Mouse (Mus musculus): ENCODE results near the gene Hpn.
A peak's percentile ranks its signal among the peaks of the same experiment; 100 is the strongest.

Gene Hpn

DNA sequence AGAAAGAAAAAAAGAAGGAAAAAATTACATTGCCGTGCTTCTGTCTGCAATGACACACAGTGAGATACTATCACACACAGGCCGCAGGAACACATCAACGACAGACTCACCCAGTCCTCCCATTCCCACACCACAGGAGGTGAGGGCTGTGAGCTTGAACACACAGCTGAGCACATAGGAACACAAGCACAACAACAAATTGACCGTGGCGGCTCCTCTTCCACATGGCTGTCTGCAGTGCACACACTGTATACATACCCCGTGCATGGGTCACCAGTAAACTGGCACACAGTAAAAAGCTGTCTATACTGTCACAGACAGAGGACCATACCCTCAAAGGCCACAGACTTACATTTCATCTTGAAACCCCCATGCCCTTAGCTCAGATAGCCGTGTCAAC lies 58.6 kb downstream of the Hpn start:
- no peak for DNase-seq (ENCODE audit: inconsistent age in 2 of 2, low spot score in 1 of 2)

DNA sequence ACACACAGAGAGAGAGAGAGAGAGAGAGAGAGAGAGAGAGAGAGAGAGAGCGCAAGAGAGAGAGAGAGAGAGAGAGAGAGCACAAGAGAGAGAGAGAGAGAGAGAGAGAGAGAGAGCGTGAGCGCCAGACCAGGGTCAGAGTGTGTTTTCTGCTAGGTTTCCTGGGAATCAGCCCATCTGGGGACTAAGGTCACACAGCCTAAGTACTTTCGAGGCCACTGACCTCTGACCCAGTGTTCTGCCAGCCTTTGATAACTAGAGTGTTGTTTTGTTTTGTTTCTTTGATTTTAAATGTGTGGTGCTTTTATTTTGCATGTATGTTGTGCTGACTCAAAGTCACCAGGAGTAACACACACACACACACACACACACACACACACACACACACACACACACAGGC lies 59.2 kb downstream of the Hpn start:
- peak in 1 of 2 experiments; percentile 76 for DNase-seq (ENCODE audit: inconsistent age in 2 of 2, low spot score in 1 of 2)

DNA sequence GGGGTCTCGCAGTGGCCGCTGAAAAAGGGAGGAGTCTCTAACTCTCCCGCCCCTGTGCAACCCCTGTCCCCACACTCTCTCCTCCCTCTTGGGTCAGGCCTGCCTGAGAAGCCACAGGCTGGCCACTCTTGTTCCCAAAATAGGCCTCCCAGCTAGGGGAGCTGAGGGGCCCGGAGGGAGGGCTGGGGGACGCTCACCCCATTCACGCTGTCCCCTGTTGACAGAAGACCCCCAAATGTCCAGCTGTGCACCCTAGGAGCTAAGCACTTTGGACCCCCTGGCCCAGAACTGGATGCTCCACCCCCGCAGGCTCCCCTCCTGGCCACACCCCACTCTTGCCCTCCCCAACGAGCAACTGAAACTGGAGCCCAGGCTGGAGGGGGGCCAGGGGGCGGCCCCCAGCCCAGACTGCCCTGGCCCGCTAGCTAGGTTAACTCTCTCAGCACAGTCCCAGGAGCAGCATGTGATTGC lies 59.7 kb downstream of the Hpn start:
- peak; percentile 82 to 89 for DNase-seq (ENCODE audit: inconsistent age in 2 of 2, low spot score in 1 of 2)

DNA sequence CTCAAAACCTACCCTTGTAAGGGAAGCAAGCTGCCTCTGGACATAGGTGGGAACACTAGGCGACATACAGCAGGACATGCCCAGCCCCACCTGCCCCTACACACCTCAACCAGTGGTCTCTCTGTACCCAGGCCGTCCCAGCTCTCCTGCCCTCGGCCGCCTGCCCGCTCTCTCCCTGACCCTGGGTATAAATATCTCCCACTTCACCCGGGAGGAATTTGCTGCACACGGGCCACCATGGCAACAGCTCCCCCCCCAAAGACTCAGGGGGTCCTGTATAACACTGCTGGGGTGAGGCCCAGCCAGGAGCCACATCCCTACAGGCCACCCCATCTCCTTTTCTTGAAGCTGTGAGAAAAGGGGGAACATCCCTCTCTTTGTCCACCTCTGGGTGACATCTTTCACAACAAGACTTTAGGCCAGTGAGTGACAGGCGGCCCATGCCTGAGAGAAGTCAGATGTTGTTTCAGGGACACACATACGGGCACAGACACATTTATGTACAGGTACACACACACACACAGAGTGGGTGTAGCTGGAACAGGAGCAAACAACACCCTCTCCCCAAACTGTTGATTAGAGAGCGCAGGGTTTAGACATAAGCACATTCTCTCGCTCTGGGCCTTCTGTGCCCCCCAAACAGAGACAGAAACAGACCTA lies 60.3 kb downstream of the Hpn start:
- DNase-seq (ENCODE audit: inconsistent age in 2 of 2, low spot score in 1 of 2): peak; percentile 57 to 76

DNA sequence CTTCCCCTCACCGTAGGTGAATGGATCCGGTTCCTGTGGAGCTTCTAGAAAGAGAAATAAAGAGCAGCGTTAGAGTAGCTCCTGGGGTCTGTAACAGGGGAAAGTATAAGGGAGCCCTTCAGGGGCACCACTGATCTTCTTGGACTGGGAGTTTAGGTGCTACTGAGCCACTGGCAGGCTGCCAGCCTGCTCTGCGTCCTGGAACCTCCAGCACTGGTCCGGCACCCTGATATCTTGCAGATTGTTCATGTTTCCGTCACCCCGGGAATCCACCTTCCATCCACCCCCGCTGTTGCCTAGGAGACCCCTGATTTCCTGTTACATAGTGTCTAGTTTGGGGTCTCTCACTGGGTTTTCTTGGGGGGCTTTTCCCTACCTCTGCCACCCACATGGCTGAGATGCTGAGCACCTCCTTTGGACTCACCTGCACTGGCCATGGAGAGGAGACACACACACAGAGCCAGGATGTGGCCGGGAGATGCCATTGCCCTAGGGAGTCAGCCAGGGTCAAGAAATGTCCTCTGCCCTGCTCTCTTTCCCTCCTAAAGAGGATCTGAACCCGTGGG lies 61.1 kb downstream of the Hpn start:
- DNase-seq (ENCODE audit: inconsistent age in 2 of 2, low spot score in 1 of 2): peak in 1 of 2 experiments; percentile 64

- no peak for DNase-seq (ENCODE audit: inconsistent age in 2 of 2, low spot score in 1 of 2)
These were observed 62.3 kb downstream of the Hpn start for GRCm38 (mm10) chr7:31052636-31053434.

DNA sequence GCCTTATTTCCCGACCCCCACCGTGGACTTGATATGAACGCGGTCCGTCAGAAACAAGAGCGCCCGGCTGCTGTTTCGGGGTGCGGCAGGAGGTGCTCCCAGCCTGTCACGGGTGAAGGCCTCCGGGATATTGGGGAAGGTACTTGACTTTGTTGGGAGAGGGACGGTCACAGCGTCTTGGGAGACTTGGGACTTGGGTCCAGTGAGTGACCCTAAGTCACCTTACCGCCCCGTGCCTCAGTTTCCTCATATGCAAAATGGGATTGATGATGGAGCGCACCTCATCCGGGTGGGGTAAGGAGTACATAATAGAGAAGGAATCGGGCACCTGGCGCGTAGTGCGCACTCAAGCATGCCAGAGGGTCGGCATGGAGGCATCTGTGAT lies 62.8 kb downstream of the Hpn start:
- DNase-seq (ENCODE audit: inconsistent age in 2 of 2, low spot score in 1 of 2): no peak

GRCm38 (mm10) chr7:31051321-31052021 lies 63.6 kb downstream of the Hpn start, which contains the start of gene Fxyd7:
TSS of gene Fxyd7 (minus strand) at chr7:31051467.
- DNase-seq (ENCODE audit: inconsistent age in 2 of 2, low spot score in 1 of 2): no peak

DNA sequence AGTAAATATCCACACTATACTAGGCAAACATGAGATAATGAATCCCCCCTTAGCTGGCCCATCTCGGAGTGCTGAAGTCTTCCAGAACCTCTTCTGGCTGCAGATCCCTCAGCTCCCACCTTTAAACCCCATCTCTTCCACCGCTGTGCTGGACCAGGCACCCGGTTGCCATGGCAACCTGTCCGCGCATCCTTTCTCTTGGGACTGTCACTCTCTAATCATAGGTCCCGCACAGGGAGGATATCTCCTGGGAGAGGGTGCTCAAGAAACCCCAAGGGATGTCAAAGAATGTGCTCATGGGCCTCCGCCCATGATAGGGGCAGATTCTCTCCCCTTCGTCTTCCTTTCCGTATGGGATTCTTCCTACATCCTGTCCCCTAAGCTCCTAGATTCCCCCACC lies 64.2 kb downstream of the Hpn start:
- no peak for DNase-seq (ENCODE audit: inconsistent age in 2 of 2, low spot score in 1 of 2)

- no peak for DNase-seq (ENCODE audit: inconsistent age in 2 of 2, low spot score in 1 of 2)
These were observed 64.6 kb downstream of the Hpn start for GRCm38 (mm10) chr7:31050487-31050886.

DNA sequence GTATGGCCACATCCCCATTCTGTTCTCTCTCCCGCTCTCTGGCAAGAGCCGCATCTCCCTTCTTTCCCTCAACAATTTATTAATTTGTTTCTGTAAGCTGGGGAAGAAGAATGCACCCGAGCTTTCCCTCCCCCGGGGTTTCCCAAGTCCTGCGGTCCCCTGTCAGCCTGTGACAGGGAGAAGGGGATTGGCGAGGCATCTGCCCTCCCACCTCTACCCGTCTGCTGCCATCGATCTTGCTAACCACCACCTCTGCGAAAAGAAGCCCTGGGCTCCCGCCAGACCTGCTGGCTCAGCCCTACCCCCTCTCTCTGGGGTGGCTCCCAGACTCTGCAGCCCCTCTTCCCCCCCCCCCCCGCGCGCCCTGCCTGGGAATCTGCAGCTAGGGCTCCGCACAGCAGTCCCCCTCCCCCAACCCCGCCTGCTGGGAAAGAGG lies 65.2 kb downstream of the Hpn start:
- DNase-seq (ENCODE audit: inconsistent age in 2 of 2, low spot score in 1 of 2): no peak

- DNase-seq (ENCODE audit: inconsistent age in 2 of 2, low spot score in 1 of 2): no peak
These were observed 65.8 kb downstream of the Hpn start for GRCm38 (mm10) chr7:31049135-31049845.

Measured in adrenal gland, adult (tissue).